11 mouse cellular contexts compared by ENCODE assay signal in genomic region chr12:12708954-12709523, GRCm38 (mm10).
DNase-seq lines count a peak whose midpoint lies in the region; ATAC-seq lines count a peak whose summit lies in the region.
"Had no signal": no experiment of that assay in that cellular context is flagged by ENCODE, and none has a peak within 500 bp of the region (broad histone marks: within the 10 kb centered on the region; RNA-seq: fewer than 3 reads in every experiment).

No protein-coding gene starts in this region.

- H3K9me3 ChIP-seq in forebrain, embryonic 13.5 days (replicated peaks) = no peaks in the 10 kb centered on the region; the same call in 1 of the 2 replicates
- H3K9me3 ChIP-seq in midbrain, embryonic 14.5 days (ENCODE audit: control insufficient read depth, low read length) = no peaks in the 10 kb centered on the region
- H3K9me3 ChIP-seq in intestine, embryonic 15.5 days = no peaks in the 10 kb centered on the region
- H3K9me3 ChIP-seq: heart, embryonic 10.5 days had no signal

- peak; percentile 36 for DNase-seq in ES-CJ7 (ENCODE audit: low read depth, low spot score)
- DNase-seq in R1 (ENCODE audit: low read depth, low spot score) = peak; percentile 73
- peak; percentile 69 for DNase-seq in midbrain, embryonic 14.5 days
- DNase-seq in ovary, postnatal 10 days (ENCODE audit: low spot score) = no peak
- DNase-seq in adrenal gland, postnatal 25 days = no peak
- DNase-seq: kidney, adult 18-20 months; left cerebral cortex, postnatal 4 days had no signal

- H3K4me1 ChIP-seq in forebrain, embryonic 13.5 days = peaks cover 35% of the 10 kb centered on the region
- H3K4me1 ChIP-seq in midbrain, embryonic 14.5 days (ENCODE audit: control insufficient read depth, insufficient read depth, low read length) = peaks cover 14% of the 10 kb centered on the region
- H3K4me1 ChIP-seq in intestine, embryonic 15.5 days (replicated peaks) = peaks cover 6% of the 10 kb centered on the region; the same call in 1 of the 2 replicates

- peak; percentile 72 for ATAC-seq in forebrain, embryonic 13.5 days
- ATAC-seq in midbrain, embryonic 14.5 days (ENCODE audit: low FRiP score, low TSS enrichment) = peak; percentile 38
- no peak for ATAC-seq in intestine, embryonic 15.5 days
- ATAC-seq: Patski had no signal

- peak overlapping the region; percentile 68 for H3K27ac ChIP-seq in forebrain, embryonic 13.5 days
- H3K27ac ChIP-seq in midbrain, embryonic 14.5 days (replicated peaks; ENCODE audit: low read depth, low read length) = peak overlapping the region; percentile 66
- no peak overlapping the region for H3K27ac ChIP-seq in intestine, embryonic 15.5 days
- H3K27ac ChIP-seq: heart, embryonic 10.5 days had no signal

- 0 out of 2 replicates have a peak overlapping the region, but pooled peaks have one; percentile 31 for H3K9ac ChIP-seq in forebrain, embryonic 13.5 days
- no peak overlapping the region for H3K9ac ChIP-seq in midbrain, embryonic 14.5 days (replicated peaks; ENCODE audit: low read length)
- H3K9ac ChIP-seq in intestine, embryonic 15.5 days = no peak overlapping the region

- H3K4me3 ChIP-seq in forebrain, embryonic 13.5 days = no peak overlapping the region
- H3K4me3 ChIP-seq in midbrain, embryonic 14.5 days (replicated peaks; ENCODE audit: low read depth, low read length) = no peak overlapping the region; the same call in 1 of the 2 replicates
- no peak overlapping the region for H3K4me3 ChIP-seq in intestine, embryonic 15.5 days (replicated peaks)
- H3K4me3 ChIP-seq: heart, embryonic 10.5 days had no signal

- no peaks in the 10 kb centered on the region for H3K27me3 ChIP-seq in forebrain, embryonic 13.5 days
- H3K27me3 ChIP-seq in midbrain, embryonic 14.5 days (ENCODE audit: control insufficient read depth, insufficient read depth, low read length) = no peaks in the 10 kb centered on the region
- no peaks in the 10 kb centered on the region for H3K27me3 ChIP-seq in intestine, embryonic 15.5 days (replicated peaks)
- H3K27me3 ChIP-seq: Patski had no signal

- no peaks in the 10 kb centered on the region for H3K36me3 ChIP-seq in forebrain, embryonic 13.5 days (ENCODE audit: poor library complexity, severe bottlenecking)
- no peaks in the 10 kb centered on the region for H3K36me3 ChIP-seq in midbrain, embryonic 14.5 days (ENCODE audit: control insufficient read depth, insufficient read depth, low read length)
- H3K36me3 ChIP-seq in intestine, embryonic 15.5 days = no peaks in the 10 kb centered on the region
- H3K36me3 ChIP-seq: heart, embryonic 10.5 days had no signal

- WGBS in forebrain, embryonic 13.5 days = under 1% methylated on average over 14 of the region's 14 CpGs
- 3% methylated on average over 14 of the region's 14 CpGs for WGBS in midbrain, embryonic 14.5 days
- WGBS in intestine, embryonic 15.5 days = 36% methylated on average over 14 of the region's 14 CpGs

- H3K4me2 ChIP-seq in forebrain, embryonic 13.5 days = peak overlapping the region; percentile 26
- H3K4me2 ChIP-seq in midbrain, embryonic 14.5 days (ENCODE audit: low read length) = peak overlapping the region; percentile 38
- no peak overlapping the region for H3K4me2 ChIP-seq in intestine, embryonic 15.5 days (replicated peaks)

Comparison
In these comparisons a context has a peak if more than half of its experiments do, and no peak if none do; other contexts are left out.
1. DNase-seq: peak in ES-CJ7 (single experiment), R1 (single experiment) and midbrain, embryonic 14.5 days (single experiment); none in ovary, postnatal 10 days (single experiment) and adrenal gland, postnatal 25 days (single experiment).